Mouse (Mus musculus): ENCODE data around the gene Srrm3. TPM values are rescaled to one million over a fixed set of nuclear protein-coding genes. Genes with fewer than 3 reads are reported as not detected.
A peak's percentile ranks its signal among the peaks of the same experiment; 100 is the strongest.

The Srrm3 gene
- polyA plus RNA-seq, 1 experiment, result not detected

- Histone ChIP-seq H3K36me3 (ENCODE audit: control insufficient read depth) (no peaks in the 10 kb centered on the region), H3K9me3 (ENCODE audit: control insufficient read depth, low read length) (no peaks in the 10 kb centered on the region; the same call in 1 of the 2 replicates), H3K27me3 (ENCODE audit: control insufficient read depth) (peaks cover 9% of the 10 kb centered on the region), H3K4me3 (replicated peaks) (no peak overlapping the region), H3K4me1 (ENCODE audit: control insufficient read depth) (peaks cover 7% of the 10 kb centered on the region)
- TF ChIP-seq GATA1 (IDR thresholded peaks at IDR 0.05; ENCODE audit: low read length), result no peak
- no peak for TF ChIP-seq TAL1 (IDR thresholded peaks at IDR 0.05; ENCODE audit: low read length)
These were observed 2.0 kb upstream of the Srrm3 start for GRCm38 (mm10) chr5:135804735-135805134.

GRCm38 (mm10) chr5:135807263-135807637, 560 bp downstream of the Srrm3 start:
- Histone ChIP-seq H3K27me3 (ENCODE audit: control insufficient read depth) (no peaks in the 10 kb centered on the region), H3K9me3 (ENCODE audit: control insufficient read depth, low read length) (no peaks in the 10 kb centered on the region; the same call in 1 of the 2 replicates), H3K36me3 (ENCODE audit: control insufficient read depth) (no peaks in the 10 kb centered on the region), H3K4me1 (ENCODE audit: control insufficient read depth) (peaks cover 7% of the 10 kb centered on the region), H3K4me3 (replicated peaks) (no peak overlapping the region)
- no peak for TF ChIP-seq GATA1 (IDR thresholded peaks at IDR 0.05; ENCODE audit: low read length)
- no peak for TF ChIP-seq TAL1 (IDR thresholded peaks at IDR 0.05; ENCODE audit: low read length)

DNA sequence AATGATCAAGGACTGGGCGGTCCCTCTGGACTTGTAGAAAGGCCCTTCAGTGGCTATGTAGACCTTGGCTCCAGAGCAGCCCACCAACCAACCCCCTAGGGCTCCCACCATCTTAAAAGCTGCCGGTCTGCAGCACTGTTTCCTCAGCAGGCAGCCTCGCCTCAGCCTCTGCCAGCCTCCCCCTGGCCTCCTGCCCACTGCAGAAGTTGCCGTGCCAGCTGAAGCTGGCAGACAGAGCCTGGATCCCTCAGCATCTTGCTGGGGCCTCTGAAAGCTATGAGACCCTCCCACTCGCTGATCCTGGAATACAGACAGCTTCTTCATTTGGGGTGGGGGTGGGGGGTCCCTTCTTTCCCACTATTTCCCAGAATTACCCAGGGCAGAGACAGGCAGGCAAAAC, 6.3 kb downstream of the Srrm3 start:
- H3K9me3 ChIP-seq (ENCODE audit: control insufficient read depth, low read length), result no peaks in the 10 kb centered on the region
- no peaks in the 10 kb centered on the region for H3K4me1 ChIP-seq (ENCODE audit: control insufficient read depth)
- no peak overlapping the region for H3K4me3 ChIP-seq (replicated peaks)
- no peaks in the 10 kb centered on the region for H3K36me3 ChIP-seq (ENCODE audit: control insufficient read depth)
- TF ChIP-seq GATA1 (IDR thresholded peaks at IDR 0.05; ENCODE audit: low read length) (no peak), TAL1 (IDR thresholded peaks at IDR 0.05; ENCODE audit: low read length) (no peak)
- H3K27me3 ChIP-seq (ENCODE audit: control insufficient read depth), result no peaks in the 10 kb centered on the region

DNA sequence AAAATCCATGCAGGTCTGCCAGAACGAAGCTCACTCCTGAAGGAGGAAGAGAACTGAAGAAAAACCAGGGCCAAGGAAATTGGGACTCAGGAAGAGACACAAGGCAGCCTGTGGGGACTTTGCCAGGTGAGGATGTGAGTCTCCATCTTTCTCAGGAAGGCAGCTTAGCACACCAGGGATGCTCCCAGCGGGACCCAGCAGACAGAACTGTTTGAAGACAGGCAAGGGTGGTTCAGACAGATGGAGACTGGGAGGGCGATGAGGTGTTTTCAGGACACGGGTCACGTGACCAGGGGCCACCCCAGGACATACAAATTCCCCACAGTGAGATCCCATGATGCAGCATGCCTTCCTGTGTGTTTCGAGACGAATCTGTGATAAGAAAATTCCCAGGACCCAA, 11.8 kb downstream of the Srrm3 start:
- Histone ChIP-seq H3K9me3 (ENCODE audit: control insufficient read depth, low read length) (no peaks in the 10 kb centered on the region), H3K27me3 (ENCODE audit: control insufficient read depth) (no peaks in the 10 kb centered on the region)

GRCm38 (mm10) chr5:135822316-135822944, 15.7 kb downstream of the Srrm3 start:
- H3K36me3 ChIP-seq (ENCODE audit: control insufficient read depth), result no peaks in the 10 kb centered on the region
- H3K4me3 ChIP-seq (replicated peaks), result no peak overlapping the region
- no peaks in the 10 kb centered on the region for H3K9me3 ChIP-seq (ENCODE audit: control insufficient read depth, low read length)
- no peaks in the 10 kb centered on the region for H3K27me3 ChIP-seq (ENCODE audit: control insufficient read depth)
- TF ChIP-seq TAL1 (IDR thresholded peaks at IDR 0.05; ENCODE audit: low read length) (no peak), GATA1 (IDR thresholded peaks at IDR 0.05; ENCODE audit: low read length) (no peak)
- H3K4me1 ChIP-seq (ENCODE audit: control insufficient read depth), result no peaks in the 10 kb centered on the region

More for the DNA sequence above, 11.8 kb downstream of the Srrm3 start:
- Histone ChIP-seq H3K4me3 (replicated peaks) (no peak overlapping the region), H3K4me1 (ENCODE audit: control insufficient read depth) (no peaks in the 10 kb centered on the region), H3K36me3 (ENCODE audit: control insufficient read depth) (no peaks in the 10 kb centered on the region)
- TF ChIP-seq TAL1 (IDR thresholded peaks at IDR 0.05; ENCODE audit: low read length) (no peak), GATA1 (IDR thresholded peaks at IDR 0.05; ENCODE audit: low read length) (no peak)

DNA sequence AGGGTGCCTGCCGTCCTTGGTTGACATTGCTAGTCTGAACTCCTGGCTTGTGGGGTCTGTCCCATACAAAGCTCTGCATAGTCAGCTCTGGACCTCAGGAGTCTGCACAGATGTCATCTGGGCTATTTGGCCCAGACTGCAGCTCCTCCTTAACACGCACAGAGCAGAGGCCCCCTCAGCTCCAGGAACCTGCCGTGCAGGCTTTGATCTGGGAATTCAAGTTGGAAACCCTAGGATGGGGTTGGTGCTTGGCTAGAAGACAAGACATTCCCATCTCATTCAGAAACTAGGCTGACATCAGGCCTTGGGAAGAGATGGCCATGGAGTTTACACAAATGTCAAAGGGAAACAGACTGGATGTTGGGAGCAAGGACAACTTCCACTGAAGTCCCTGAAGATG, 17.8 kb downstream of the Srrm3 start:
- H3K4me1 ChIP-seq (ENCODE audit: control insufficient read depth), result no peaks in the 10 kb centered on the region
- H3K36me3 ChIP-seq (ENCODE audit: control insufficient read depth), result no peaks in the 10 kb centered on the region
- H3K27me3 ChIP-seq (ENCODE audit: control insufficient read depth), result no peaks in the 10 kb centered on the region
- no peak for TF ChIP-seq GATA1 (IDR thresholded peaks at IDR 0.05; ENCODE audit: low read length)
- no peak for TF ChIP-seq TAL1 (IDR thresholded peaks at IDR 0.05; ENCODE audit: low read length)
- H3K9me3 ChIP-seq (ENCODE audit: control insufficient read depth, low read length), result no peaks in the 10 kb centered on the region
- no peak overlapping the region for H3K4me3 ChIP-seq (replicated peaks)

GRCm38 (mm10) chr5:135826225-135826624, 19.5 kb downstream of the Srrm3 start:
- H3K27me3 ChIP-seq (ENCODE audit: control insufficient read depth), result no peaks in the 10 kb centered on the region
- H3K4me3 ChIP-seq (replicated peaks), result no peak overlapping the region
- H3K9me3 ChIP-seq (ENCODE audit: control insufficient read depth, low read length), result no peaks in the 10 kb centered on the region
- H3K36me3 ChIP-seq (ENCODE audit: control insufficient read depth), result no peaks in the 10 kb centered on the region
- TF ChIP-seq GATA1 (IDR thresholded peaks at IDR 0.05; ENCODE audit: low read length) (no peak), TAL1 (IDR thresholded peaks at IDR 0.05; ENCODE audit: low read length) (0 out of 3 replicates have a peak, but pooled peaks have one; percentile 3)
- H3K4me1 ChIP-seq (ENCODE audit: control insufficient read depth), result no peaks in the 10 kb centered on the region

DNA sequence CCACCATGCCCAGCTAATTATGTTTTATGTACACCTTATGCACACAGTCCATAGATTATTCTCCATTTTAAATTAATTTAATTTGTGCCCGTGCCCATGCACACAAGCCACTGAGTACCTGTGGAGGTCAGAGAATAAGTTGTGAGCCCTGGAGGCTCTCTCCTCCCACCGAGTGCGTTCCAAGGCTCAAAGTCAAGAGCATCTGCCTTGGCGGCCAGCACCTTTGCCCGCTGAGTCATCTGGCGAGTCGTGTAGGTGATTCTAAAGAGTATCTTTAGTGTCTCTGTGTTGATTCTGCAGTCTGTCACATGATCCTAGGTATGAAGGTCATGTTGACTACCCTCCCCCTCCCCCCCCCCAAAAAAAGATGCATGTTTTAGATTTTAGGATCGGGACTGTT, 22.7 kb downstream of the Srrm3 start:
- H3K27me3 ChIP-seq (ENCODE audit: control insufficient read depth), result peaks cover 6% of the 10 kb centered on the region
- no peaks in the 10 kb centered on the region for H3K36me3 ChIP-seq (ENCODE audit: control insufficient read depth)
- no peaks in the 10 kb centered on the region for H3K9me3 ChIP-seq (ENCODE audit: control insufficient read depth, low read length)
- H3K4me1 ChIP-seq (ENCODE audit: control insufficient read depth), result no peaks in the 10 kb centered on the region
- H3K4me3 ChIP-seq (replicated peaks), result no peak overlapping the region
- TF ChIP-seq GATA1 (IDR thresholded peaks at IDR 0.05; ENCODE audit: low read length), result no peak
- TF ChIP-seq TAL1 (IDR thresholded peaks at IDR 0.05; ENCODE audit: low read length), result no peak

- H3K27me3 ChIP-seq (ENCODE audit: control insufficient read depth), result peaks cover 25% of the 10 kb centered on the region
- H3K4me3 ChIP-seq (replicated peaks), result no peak overlapping the region
- H3K9me3 ChIP-seq (ENCODE audit: control insufficient read depth, low read length), result peaks cover 3% of the 10 kb centered on the region
- H3K36me3 ChIP-seq (ENCODE audit: control insufficient read depth), result no peaks in the 10 kb centered on the region
- H3K4me1 ChIP-seq (ENCODE audit: control insufficient read depth), result peaks cover 11% of the 10 kb centered on the region
- TF ChIP-seq TAL1 (IDR thresholded peaks at IDR 0.05; ENCODE audit: low read length) (no peak), GATA1 (IDR thresholded peaks at IDR 0.05; ENCODE audit: low read length) (no peak)
These were observed 26.0 kb downstream of the Srrm3 start for GRCm38 (mm10) chr5:135832729-135833128.
